Mouse (Mus musculus) lung, adult 2 months (tissue): Measurements from ENCODE around the gene Cct3. TPM values are rescaled to one million over a fixed set of nuclear protein-coding genes. Genes with fewer than 3 reads are reported as not detected.
"Not testable (repeated sequence)": the region's sequence is repeated elsewhere in the genome, so short reads cannot be mapped to it uniquely, and the experiment has no call there.

ENCODE experiments used
- DNase-seq: peaks from one replicate; pipeline ENCODE4 v3.0.0; 2022
- H3K4me1 ChIP-seq: fragments of 200-500 bp; 2 replicates; pipeline ENCODE4 v1.6.1; 2011; ENCODE audit warnings: low read length; ENCODE audit not compliant: control insufficient read depth, insufficient read depth
- H3K4me3 ChIP-seq: fragments of 200-500 bp; replicated peaks from 2 replicates; pipeline ENCODE3; 2011; ENCODE audit warnings: low read depth, mild to moderate bottlenecking, control low read depth, low read length; ENCODE audit errors: extremely low read depth
- CTCF ChIP-seq: fragments of 200-500 bp; IDR thresholded peaks from 2 replicates; pipeline ENCODE4 v1.5.1; 2011; ENCODE audit warnings: mild to moderate bottlenecking, low read length, control low read depth; ENCODE audit not compliant: insufficient read depth
- POLR2A ChIP-seq: fragments of 200-500 bp; IDR thresholded peaks from 2 replicates; pipeline ENCODE4 v1.6.1; 2011; ENCODE audit warnings: low read depth, mild to moderate bottlenecking, control low read depth, low read length, borderline replicate concordance; ENCODE audit errors: extremely low read depth
- WGBS: fragments of 180-500 bp; shearing (Covaris S2); methylation state at CpG from one replicate; pipeline ENCODE4 v1.1.7; 2018; 5-methylcytosine and 5-hydroxymethylcytosine counted together
- polyA plus RNA-seq: library from polyadenylated mRNA; depleted of rRNA; stranded (reverse); fragments of >200 nt; gene quantifications from 2 replicates; pipeline ENCODE4 v1.2.3, GENCODE M21; 2012

Cct3 gene
- polyA plus RNA-seq, 1 experiment, result 77.6 TPM

GRCm38 (mm10) chr3:88271859-88272258 lies 25.1 kb upstream of the Cct3 start:
- WGBS, result 90% methylated on average over 3 of the region's 3 CpGs
- DNase-seq, result no peak
- Histone ChIP-seq H3K4me1 (no peaks in the 10 kb centered on the region), H3K4me3 (no peak overlapping the region)
- TF ChIP-seq POLR2A, result no peak
- no peak for TF ChIP-seq CTCF

GRCm38 (mm10) chr3:88274002-88274401 lies 22.9 kb upstream of the Cct3 start:
- WGBS, result 96% methylated on average over 4 of the region's 4 CpGs
- no peak for TF ChIP-seq POLR2A
- no peak for TF ChIP-seq CTCF
- no peak for DNase-seq
- no peaks in the 10 kb centered on the region for H3K4me1 ChIP-seq
- H3K4me3 ChIP-seq, result no peak overlapping the region

GRCm38 (mm10) chr3:88276121-88276520 lies 20.8 kb upstream of the Cct3 start:
- no peak for DNase-seq
- 78% methylated on average over 2 of the region's 2 CpGs for WGBS

DNA sequence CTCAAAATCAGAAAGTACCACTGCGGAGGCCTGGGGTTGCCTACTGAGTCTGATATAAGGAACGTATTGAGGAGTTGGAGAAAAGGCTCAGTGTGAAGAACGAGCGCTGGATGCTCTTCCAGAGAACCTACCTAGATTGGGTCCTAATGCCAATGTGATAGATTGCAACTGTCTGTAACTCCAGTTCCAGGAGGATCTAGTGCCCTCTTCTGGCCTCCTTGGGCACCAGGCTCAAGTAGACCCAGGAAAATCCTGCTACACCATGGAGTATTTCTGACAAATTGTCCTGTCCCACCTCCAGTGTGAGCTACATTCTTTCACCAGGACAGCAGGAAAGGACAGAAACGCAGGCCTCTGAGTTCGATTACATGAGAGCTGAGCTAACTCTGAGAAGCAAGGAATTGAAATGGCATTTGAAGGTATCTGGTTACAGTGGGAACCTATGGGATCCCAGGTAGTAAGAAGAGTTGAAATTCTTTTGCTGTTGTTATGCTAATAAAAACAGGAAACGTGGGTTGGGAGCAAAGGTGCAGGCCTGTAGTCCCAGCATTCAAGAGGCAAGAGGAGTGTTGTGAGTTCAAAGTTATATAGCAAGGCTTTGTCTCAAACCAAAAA lies 20.3 kb upstream of the Cct3 start:
- no peak overlapping the region for H3K4me3 ChIP-seq
- TF ChIP-seq POLR2A (no peak), CTCF (peak; percentile 55)
- no peaks in the 10 kb centered on the region for H3K4me1 ChIP-seq
- 43% methylated on average over 7 of the region's 7 CpGs for WGBS
- peak; percentile 23 for DNase-seq

More at GRCm38 (mm10) chr3:88276121-88276520, 20.8 kb upstream of the Cct3 start:
- Histone ChIP-seq H3K4me3 (no peak overlapping the region), H3K4me1 (no peaks in the 10 kb centered on the region)
- TF ChIP-seq CTCF, result no peak
- TF ChIP-seq POLR2A, result no peak

DNA sequence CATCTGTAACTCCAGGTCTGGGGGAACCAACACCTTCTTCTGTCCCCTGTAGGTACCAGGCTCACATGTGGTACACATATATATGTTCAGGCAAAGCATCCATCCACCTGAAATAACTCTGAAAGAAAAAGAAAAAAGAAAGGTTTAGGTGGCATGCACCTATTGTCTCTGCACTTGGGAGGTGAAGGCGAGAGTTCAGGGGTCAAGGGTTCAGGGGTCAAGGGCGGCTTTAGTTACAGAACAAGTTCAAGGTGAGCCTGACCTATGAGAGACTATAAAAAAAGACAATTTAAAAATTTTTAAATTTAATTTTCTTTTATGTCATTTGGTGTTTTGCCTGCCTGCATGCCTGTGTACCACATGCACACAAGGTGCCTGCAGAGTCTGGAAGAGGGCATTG lies 16.9 kb upstream of the Cct3 start:
- TF ChIP-seq CTCF, result no peak
- no peak for DNase-seq
- H3K4me3 ChIP-seq, result no peak overlapping the region
- 86% methylated on average over 2 of the region's 2 CpGs for WGBS
- H3K4me1 ChIP-seq, result 0 out of 2 replicates have a peak, but pooled peaks cover 2% of the 10 kb centered on the region

DNA sequence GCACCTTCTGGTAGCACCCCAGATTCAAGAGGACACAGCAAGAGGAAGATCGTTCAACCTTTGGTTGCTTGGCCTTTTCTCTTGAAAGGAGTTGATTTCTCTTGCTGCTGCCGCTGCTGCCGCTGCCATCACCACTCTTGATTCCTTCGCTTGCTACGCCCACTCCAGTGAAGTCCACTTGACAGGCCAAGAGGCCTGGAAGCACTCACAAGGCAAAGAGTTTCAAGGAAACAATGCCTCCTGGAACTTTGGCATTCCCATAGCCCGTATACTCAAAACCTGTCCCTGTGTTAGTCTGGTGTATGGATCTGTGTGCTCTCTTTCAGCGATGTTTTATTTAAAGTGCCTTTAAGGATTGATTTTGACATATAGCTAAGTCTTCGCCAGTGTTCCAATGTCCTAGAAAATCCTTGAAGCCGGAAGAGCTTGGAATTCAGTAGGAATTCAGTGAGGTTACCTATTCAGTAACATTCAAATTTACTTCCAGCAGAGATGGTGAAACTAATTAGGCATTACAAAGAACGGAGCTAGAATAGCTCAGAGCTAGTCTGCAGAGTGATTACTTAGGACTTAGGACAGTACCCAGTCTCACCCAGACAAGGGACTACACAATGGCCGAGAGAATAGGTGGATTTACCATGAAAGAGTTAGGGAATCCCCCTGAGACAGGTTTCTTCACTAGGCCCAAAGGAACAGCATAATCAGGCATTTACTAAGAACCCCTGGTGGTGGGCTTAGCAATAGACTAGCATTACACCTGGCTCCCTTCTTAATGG lies 15.6 kb upstream of the Cct3 start:
- peak; percentile 48; the same call in 1 of the 2 replicates for TF ChIP-seq POLR2A
- 64% methylated on average over 11 of the region's 11 CpGs for WGBS
- not testable (repeated sequence) for H3K4me1 ChIP-seq
- DNase-seq, result peak; percentile 68
- peak overlapping the region; percentile 8 for H3K4me3 ChIP-seq

- 92% methylated on average over 14 of the region's 14 CpGs for WGBS
- H3K4me1 ChIP-seq, H3K4me3 ChIP-seq: not testable (repeated sequence)
Observed at GRCm38 (mm10) chr3:88284815-88285564, 11.9 kb upstream of the Cct3 start.

DNA sequence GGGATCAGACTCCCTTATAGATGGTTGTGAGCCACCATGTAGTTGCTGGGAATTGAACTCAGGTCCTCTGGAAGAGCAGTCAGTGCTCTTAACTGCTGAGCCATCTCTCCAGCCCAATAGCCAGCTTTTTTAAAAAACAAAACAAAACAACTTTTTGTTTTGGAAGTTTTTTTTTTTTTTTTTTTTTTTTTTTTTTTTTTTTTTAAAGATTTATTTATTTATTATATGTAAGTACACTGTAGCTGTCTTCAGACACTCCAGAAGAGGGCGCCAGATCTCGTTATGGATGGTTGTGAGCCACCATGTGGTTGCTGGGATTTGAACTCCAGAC lies 11.4 kb upstream of the Cct3 start:
- H3K4me3 ChIP-seq, DNase-seq, H3K4me1 ChIP-seq: not testable (repeated sequence)
- no CpG with 5 or more reads among the region's 2 CpGs for WGBS

More at GRCm38 (mm10) chr3:88284815-88285564, 11.9 kb upstream of the Cct3 start:
- DNase-seq, result not testable (repeated sequence)

GRCm38 (mm10) chr3:88287110-88287509 lies 9.8 kb upstream of the Cct3 start, which contains the start of gene Gm38392:
Gm38392 (minus strand) TSS chr3:88287210.
- no peak within 1 kb of the TSS for H3K4me3 ChIP-seq
- WGBS, result 96% methylated on average over 4 of the region's 4 CpGs
- no peak for TF ChIP-seq CTCF
- no peak for TF ChIP-seq POLR2A
- no peak for DNase-seq
- H3K4me1 ChIP-seq, result 0 out of 2 replicates have a peak, but pooled peaks cover 2% of the 10 kb centered on the region

GRCm38 (mm10) chr3:88288133-88288713 lies 8.7 kb upstream of the Cct3 start:
- not testable (repeated sequence) for H3K4me1 ChIP-seq, H3K4me3 ChIP-seq
- DNase-seq, result peak; percentile 46
- WGBS, result 55% methylated on average over 10 of the region's 10 CpGs
